15 mouse cellular contexts compared by ENCODE assay signal in the genomic region with DNA sequence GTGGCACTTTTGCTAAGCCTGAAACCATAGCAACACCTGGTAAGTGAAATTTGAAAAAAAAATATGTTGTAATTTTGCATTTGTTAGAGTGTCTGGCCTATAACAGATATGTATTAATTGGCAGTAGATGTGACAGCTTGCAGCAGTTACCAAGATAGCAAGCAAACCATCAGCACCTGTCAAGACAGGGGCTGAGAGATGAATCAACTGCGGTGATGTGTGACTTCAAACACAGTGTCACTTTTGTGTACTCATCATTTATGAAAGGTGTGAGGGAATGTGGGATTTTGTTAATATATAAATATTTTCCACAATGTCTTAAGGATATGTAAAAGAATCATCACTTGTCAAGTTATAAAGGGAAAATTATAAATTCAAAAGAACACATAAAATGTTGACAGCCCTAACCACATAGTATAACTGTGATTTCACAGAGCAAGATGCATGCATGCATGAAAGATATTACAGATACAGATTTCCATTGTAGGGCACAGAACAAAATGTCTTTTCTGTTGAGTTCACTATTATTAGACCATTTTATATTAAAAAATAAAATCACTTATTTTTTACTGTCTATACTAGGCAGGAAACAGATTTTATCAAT.
"Had no signal": no experiment of that assay in that cellular context is flagged by ENCODE, and none has a peak within 500 bp of the region (broad histone marks: within the 10 kb centered on the region; RNA-seq: fewer than 3 reads in every experiment).

No protein-coding gene starts in this region.

- H3K9ac ChIP-seq: limb, embryonic 13.5 days; liver, embryonic 14.5 days; neural tube, embryonic 13.5 days had no signal

- H3K36me3 ChIP-seq: limb, embryonic 13.5 days; neural tube, embryonic 13.5 days had no signal

- H3K9me3 ChIP-seq: limb, embryonic 13.5 days; neural tube, embryonic 13.5 days had no signal

- H3K27ac ChIP-seq: kidney, postnatal 0 days; limb, embryonic 13.5 days; liver, embryonic 14.5 days; neural tube, embryonic 13.5 days had no signal

- H3K4me1 ChIP-seq: limb, embryonic 13.5 days; neural tube, embryonic 13.5 days had no signal

- H3K4me2 ChIP-seq: limb, embryonic 13.5 days; neural tube, embryonic 13.5 days had no signal

- H3K27me3 ChIP-seq: limb, embryonic 13.5 days; neural tube, embryonic 13.5 days had no signal

- ATAC-seq: intestine, postnatal 0 days; lung, postnatal 0 days had no signal

- DNase-seq: kidney, adult 9 months; kidney, postnatal 36 days; left cerebral cortex, postnatal 4 days; lung, adult 2 months; lung, postnatal 36 days; right cerebral cortex, adult 18-20 months; right cerebral cortex, postnatal 25 days; thymus, adult 2 months; thymus, postnatal 25 days had no signal

- H3K4me3 ChIP-seq: limb, embryonic 13.5 days; neural tube, embryonic 13.5 days had no signal
